Mouse (Mus musculus) lung, postnatal 10 days (tissue): Measurements from ENCODE around the gene Lrrc23.
A peak's percentile ranks its signal among the peaks of the same experiment; 100 is the strongest.

Experiments
- DNase-seq: peaks from one replicate; pipeline ENCODE4 v3.0.0; 2021

Gene Lrrc23

GRCm38 (mm10) chr6:124767536-124767919, 12.0 kb downstream of the Lrrc23 start:
- DNase-seq = no peak

- no peak for DNase-seq
These were observed 13.6 kb downstream of the Lrrc23 start for GRCm38 (mm10) chr6:124765951-124766350.

- DNase-seq = peak; percentile 92
These were observed 20.3 kb downstream of the Lrrc23 start for GRCm38 (mm10) chr6:124759259-124759658.

- peak; percentile 12 for DNase-seq
These were observed 20.7 kb downstream of the Lrrc23 start for GRCm38 (mm10) chr6:124758849-124759232.

- peak; percentile 81 for DNase-seq
These were observed 21.3 kb downstream of the Lrrc23 start for GRCm38 (mm10) chr6:124757909-124758848.

- DNase-seq = peak; percentile 28
These were observed 22.1 kb downstream of the Lrrc23 start for GRCm38 (mm10) chr6:124757351-124757880.

GRCm38 (mm10) chr6:124756652-124757350, 22.7 kb downstream of the Lrrc23 start:
- peak; percentile 94 for DNase-seq

- DNase-seq = peak; percentile 85
These were observed 23.5 kb downstream of the Lrrc23 start, which contains the start of the genes Gm45234 and Atn1 for GRCm38 (mm10) chr6:124755831-124756595. Gene Gm45234 (minus strand): TSS chr6:124756021. Gene Atn1 (minus strand): TSS chr6:124756524.

- no peak for DNase-seq
These were observed 24.2 kb downstream of the Lrrc23 start for GRCm38 (mm10) chr6:124755306-124755705.

- no peak for DNase-seq
These were observed 25.7 kb downstream of the Lrrc23 start for GRCm38 (mm10) chr6:124753861-124754260.

GRCm38 (mm10) chr6:124750405-124750804, 29.1 kb downstream of the Lrrc23 start:
- no peak for DNase-seq

- no peak for DNase-seq
These were observed 32.6 kb downstream of the Lrrc23 start for GRCm38 (mm10) chr6:124746654-124747632.

- DNase-seq = no peak
These were observed 33.3 kb downstream of the Lrrc23 start for GRCm38 (mm10) chr6:124746296-124746605.

- DNase-seq = peak; percentile 94
These were observed 33.8 kb downstream of the Lrrc23 start for GRCm38 (mm10) chr6:124745490-124746295.

GRCm38 (mm10) chr6:124744755-124745321, 34.7 kb downstream of the Lrrc23 start:
- no peak for DNase-seq

- no peak for DNase-seq
These were observed 35.9 kb downstream of the Lrrc23 start for GRCm38 (mm10) chr6:124743647-124744046.

GRCm38 (mm10) chr6:124742839-124743514, 36.5 kb downstream of the Lrrc23 start:
- no peak for DNase-seq

- no peak for DNase-seq
These were observed 37.7 kb downstream of the Lrrc23 start for GRCm38 (mm10) chr6:124741842-124742241.

GRCm38 (mm10) chr6:124740888-124741761, 38.4 kb downstream of the Lrrc23 start, which contains the start of gene Grcc10:
Gene Grcc10 (minus strand): TSS chr6:124741374.
- DNase-seq = peak; percentile 93
